Mouse (Mus musculus): ENCODE data around the gene Zfp58. TPM values are rescaled to one million over a fixed set of nuclear protein-coding genes. Genes with fewer than 3 reads are reported as not detected.
"Not testable (repeated sequence)": the region's sequence is repeated elsewhere in the genome, so short reads cannot be mapped to it uniquely, and the experiment has no call there.

Zfp58 gene
- polyA plus RNA-seq, 1 experiment from 2014 or later, result 10.5 TPM

DNA sequence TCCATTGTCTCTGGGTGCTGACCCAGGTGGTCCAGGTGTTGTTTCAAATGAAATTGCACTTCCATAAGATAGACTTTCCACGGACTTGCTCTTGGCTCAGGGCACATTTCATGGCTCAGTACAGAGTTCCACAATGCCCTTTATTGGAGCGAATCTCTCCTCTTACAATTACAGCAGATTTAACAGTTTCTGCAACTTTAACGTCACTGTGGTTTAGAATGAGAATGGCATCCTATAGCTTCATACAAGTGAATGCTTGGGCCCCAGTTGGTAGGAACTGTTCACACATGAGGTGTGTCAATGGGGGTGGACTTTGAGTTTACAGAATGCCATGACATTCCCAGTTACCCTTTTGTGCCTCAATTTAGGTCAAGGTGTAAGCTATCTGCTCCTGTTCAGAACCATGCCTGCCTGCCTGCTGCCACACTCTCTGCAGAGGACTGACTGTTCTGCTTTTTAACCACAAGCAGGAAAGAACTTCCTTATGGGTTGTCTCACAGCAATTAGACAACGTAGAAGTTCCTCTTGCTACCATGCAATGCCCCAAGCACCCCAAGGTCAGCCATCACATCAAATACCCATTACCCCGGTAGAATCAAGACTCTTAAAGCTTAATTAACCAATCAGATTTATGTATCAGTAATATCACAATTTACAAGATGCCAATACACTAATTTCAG is 36.7 kb downstream of the Zfp58 start:
- H3K36me3 ChIP-seq; ATAC-seq (ENCODE audit: insufficient number of reproducible peaks, low FRiP score); H3K27me3 ChIP-seq (replicated peaks); H3K9me3 ChIP-seq (replicated peaks); H3K4me1 ChIP-seq (replicated peaks); H3K27ac ChIP-seq (ENCODE audit: poor library complexity, severe bottlenecking); H3K4me2 ChIP-seq; H3K4me3 ChIP-seq; H3K9ac ChIP-seq: not testable (repeated sequence)
- WGBS, result 76% methylated on average over 3 of the region's 5 CpGs

GRCm38 (mm10) chr13:67452021-67452309 is 48.4 kb downstream of the Zfp58 start:
- no peaks in the 10 kb centered on the region for H3K9me3 ChIP-seq (replicated peaks)
- peak overlapping the region; percentile 76 for H3K4me2 ChIP-seq
- ATAC-seq (ENCODE audit: insufficient number of reproducible peaks, low FRiP score), result no peak
- peak overlapping the region; percentile 70 for H3K4me3 ChIP-seq
- 10% methylated on average over 3 of the region's 3 CpGs for WGBS
- H3K27ac ChIP-seq (ENCODE audit: poor library complexity, severe bottlenecking), result no peak overlapping the region
- peak overlapping the region; percentile 77; the same call in 1 of the 2 replicates for H3K9ac ChIP-seq
- peaks cover 8% of the 10 kb centered on the region for H3K36me3 ChIP-seq
- no peaks in the 10 kb centered on the region for H3K4me1 ChIP-seq (replicated peaks)
- H3K27me3 ChIP-seq (replicated peaks), result no peaks in the 10 kb centered on the region

- peak within 1 kb of the TSS; percentile 70 for H3K4me3 ChIP-seq
- H3K9ac ChIP-seq, result peak within 1 kb of the TSS; percentile 77
- H3K4me2 ChIP-seq, result peak within 1 kb of the TSS; percentile 76
- ATAC-seq (ENCODE audit: insufficient number of reproducible peaks, low FRiP score), result peak; percentile 98
- no peaks in the 10 kb centered on the region for H3K9me3 ChIP-seq (replicated peaks)
- H3K36me3 ChIP-seq, result peaks cover 13% of the 10 kb centered on the region
- H3K4me1 ChIP-seq (replicated peaks), result no peaks in the 10 kb centered on the region
- 1% methylated on average over 20 of the region's 20 CpGs for WGBS
- no peaks in the 10 kb centered on the region for H3K27me3 ChIP-seq (replicated peaks)
- H3K27ac ChIP-seq (ENCODE audit: poor library complexity, severe bottlenecking), result no peak within 1 kb of the TSS
Observed at GRCm38 (mm10) chr13:67451172-67452020, 49.0 kb downstream of the Zfp58 start, which contains the start of gene Zfp874a. TSS of gene Zfp874a (minus strand) at chr13:67451624.

Other genes with a start within 250 kb of the Zfp58 start
- gene Zfp458, start 222.1 kb downstream of the Zfp58 start, polyA plus RNA-seq (2016; fragmentation: Nextera tagmentation; extraction: Ambion mirVana), result 1.7 and 1.9 TPM in 2 replicates
- gene Zfp457, start 194.1 kb downstream of the Zfp58 start, polyA plus RNA-seq (2016; fragmentation: Nextera tagmentation; extraction: Ambion mirVana), result 0.45 and 0.78 TPM in 2 replicates
- 2.2 and 2.5 TPM in 2 replicates for gene Zfp595, start 168.0 kb downstream of the Zfp58 start, polyA plus RNA-seq (2016; fragmentation: Nextera tagmentation; extraction: Ambion mirVana)
- gene Gm28044, start 140.0 kb downstream of the Zfp58 start, polyA plus RNA-seq (2016; fragmentation: Nextera tagmentation; extraction: Ambion mirVana), result 0.59 and 2.2 TPM in 2 replicates
- 0.80 and 0.93 TPM in 2 replicates for gene Zfp953, start 139.9 kb downstream of the Zfp58 start, polyA plus RNA-seq (2016; fragmentation: Nextera tagmentation; extraction: Ambion mirVana)
- 0.23 and 0.41 TPM in 2 replicates for gene Gm28041, start 124.8 kb downstream of the Zfp58 start, polyA plus RNA-seq (2016; fragmentation: Nextera tagmentation; extraction: Ambion mirVana)
- 1.3 and 1.4 TPM in 2 replicates for gene Zfp456, start 124.7 kb downstream of the Zfp58 start, polyA plus RNA-seq (2016; fragmentation: Nextera tagmentation; extraction: Ambion mirVana)
- gene Zfp429, start 100.7 kb downstream of the Zfp58 start, polyA plus RNA-seq (2016; fragmentation: Nextera tagmentation; extraction: Ambion mirVana), result 3.2 and 3.9 TPM in 2 replicates
- 0.17 and 0.69 TPM in 2 replicates for gene Zfp459, start 79.1 kb downstream of the Zfp58 start, polyA plus RNA-seq (2016; fragmentation: Nextera tagmentation; extraction: Ambion mirVana)
- gene Zfp874a, start 48.9 kb downstream of the Zfp58 start, polyA plus RNA-seq (2016; fragmentation: Nextera tagmentation; extraction: Ambion mirVana), result 6.2 and 7.2 TPM in 2 replicates
- 1.3 and 2.0 TPM in 2 replicates for gene Zfp874b, start 16.3 kb downstream of the Zfp58 start, polyA plus RNA-seq (2016; fragmentation: Nextera tagmentation; extraction: Ambion mirVana)
- gene Gm26965, start 25.6 kb upstream of the Zfp58 start, polyA plus RNA-seq (2016; fragmentation: Nextera tagmentation; extraction: Ambion mirVana), result not detected in 2 replicates
- gene Zfp87, start 25.6 kb upstream of the Zfp58 start, polyA plus RNA-seq (2016; fragmentation: Nextera tagmentation; extraction: Ambion mirVana), result 17.3 and 18.2 TPM in 2 replicates
- 9.6 and 9.9 TPM in 2 replicates for gene Zfp748, start 53.3 kb upstream of the Zfp58 start, polyA plus RNA-seq (2016; fragmentation: Nextera tagmentation; extraction: Ambion mirVana)
- gene Zfp729b, start 109.2 kb upstream of the Zfp58 start, polyA plus RNA-seq (2016; fragmentation: Nextera tagmentation; extraction: Ambion mirVana), result 2.4 and 2.9 TPM in 2 replicates
- gene Gm49345, start 137.2 kb upstream of the Zfp58 start, polyA plus RNA-seq (2016; fragmentation: Nextera tagmentation; extraction: Ambion mirVana), result not detected in 2 replicates
- gene Zfp729a, start 137.2 kb upstream of the Zfp58 start, polyA plus RNA-seq (2016; fragmentation: Nextera tagmentation; extraction: Ambion mirVana), result 1.7 and 2.3 TPM in 2 replicates
- gene Zfp738, start 186.5 kb upstream of the Zfp58 start, polyA plus RNA-seq (2016; fragmentation: Nextera tagmentation; extraction: Ambion mirVana), result 7.5 and 7.8 TPM in 2 replicates
- 4.2 and 5.0 TPM in 2 replicates for gene Zfp65, start 228.6 kb upstream of the Zfp58 start, polyA plus RNA-seq (2016; fragmentation: Nextera tagmentation; extraction: Ambion mirVana)